Mouse (Mus musculus) stomach, postnatal 0 days (tissue): Measurements from ENCODE around the gene Rin1.

ENCODE experiments used
- CTCF ChIP-seq: IDR thresholded peaks from 2 replicates; pipeline ENCODE4 v1.5.1; 2016; ENCODE audit warnings: antibody characterized with exemption, low read depth, mild to moderate bottlenecking, moderate library complexity
- EP300 ChIP-seq: optimal IDR thresholded peaks from 2 replicates; pipeline ENCODE3; 2016; ENCODE audit warnings: antibody characterized with exemption

DNA sequence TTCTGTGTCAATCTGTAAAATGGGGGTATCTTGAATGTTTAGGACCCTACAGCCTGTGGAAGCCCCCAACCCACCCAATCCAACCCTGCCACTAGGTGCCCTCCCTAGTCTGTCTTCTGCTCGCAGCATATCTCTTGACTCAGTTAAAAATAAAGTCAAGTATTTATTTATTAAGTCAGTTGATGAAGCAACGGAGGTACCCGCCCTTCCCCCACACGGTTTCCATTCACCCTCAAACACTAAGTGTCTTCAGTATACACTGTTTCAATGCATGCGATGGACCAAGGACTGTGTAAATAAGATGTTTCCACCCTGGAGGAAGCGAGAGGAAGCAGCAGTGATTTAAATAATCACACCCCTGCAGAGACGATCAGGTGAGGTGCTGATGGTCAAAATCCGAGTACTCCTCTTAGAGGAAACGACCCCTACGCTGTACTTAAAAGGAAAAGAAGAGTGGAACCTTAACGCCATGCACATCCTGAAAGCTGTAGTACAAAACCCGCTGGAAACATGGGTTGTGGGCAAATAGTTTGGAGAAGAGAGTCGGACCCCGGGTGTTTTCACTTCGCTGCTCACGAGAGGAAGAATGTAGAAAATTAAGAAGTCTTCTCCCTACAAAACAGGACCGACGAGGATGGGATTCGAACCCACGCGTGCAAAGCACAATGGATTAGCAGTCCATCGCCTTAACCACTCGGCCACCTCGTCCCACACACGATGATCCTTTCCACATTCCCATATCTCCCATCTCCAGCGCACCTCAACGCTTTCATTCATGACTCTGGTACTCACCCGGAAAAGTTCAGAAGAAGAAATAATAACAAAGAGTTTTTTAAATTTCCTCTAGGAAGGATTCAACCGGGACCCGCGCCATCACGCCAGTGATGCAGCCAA lies 12.4 kb upstream of the Rin1 start:
- no peak for TF ChIP-seq CTCF
- TF ChIP-seq EP300: no peak
